Mouse (Mus musculus): ENCODE measurements around the gene Prkag3. TPM values are rescaled to one million over a fixed set of nuclear protein-coding genes. Genes with fewer than 3 reads are reported as not detected.
A peak's percentile ranks its signal among the peaks of the same experiment; 100 is the strongest.

Gene Prkag3
- polyA plus RNA-seq, 1 experiment from 2014 or later = 0.20 TPM

- Histone ChIP-seq H3K36me3 (replicated peaks) (no peaks in the 10 kb centered on the region), H3K9me3 (replicated peaks) (no peaks in the 10 kb centered on the region), H3K4me3 (replicated peaks) (peak overlapping the region; percentile 53), H3K27ac (replicated peaks) (0 out of 2 replicates have a peak overlapping the region, but pooled peaks have one; percentile 61), H3K27me3 (peaks cover 15% of the 10 kb centered on the region), H3K4me2 (peak overlapping the region; percentile 68), H3K4me1 (replicated peaks) (0 out of 2 replicates have a peak, but pooled peaks cover 3% of the 10 kb centered on the region), H3K9ac (no peak overlapping the region)
- WGBS (ENCODE audit: insufficient replicate concordance) = 27% methylated on average over 5 of the region's 5 CpGs
- ATAC-seq (ENCODE audit: insufficient read depth) = 0 out of 2 replicates have a peak, but pooled peaks have one; percentile 35
Observed at GRCm38 (mm10) chr1:74712461-74713098, 36.4 kb downstream of the Prkag3 start.

GRCm38 (mm10) chr1:74712046-74712445, 37.0 kb downstream of the Prkag3 start:
- Histone ChIP-seq H3K27ac (replicated peaks) (no peak overlapping the region), H3K9me3 (replicated peaks) (no peaks in the 10 kb centered on the region), H3K4me1 (replicated peaks) (0 out of 2 replicates have a peak, but pooled peaks cover 3% of the 10 kb centered on the region), H3K9ac (no peak overlapping the region), H3K4me2 (0 out of 2 replicates have a peak overlapping the region, but pooled peaks have one; percentile 68), H3K4me3 (replicated peaks) (no peak overlapping the region), H3K36me3 (replicated peaks) (no peaks in the 10 kb centered on the region), H3K27me3 (peaks cover 15% of the 10 kb centered on the region)
- 47% methylated on average over 4 of the region's 4 CpGs for WGBS (ENCODE audit: insufficient replicate concordance)
- ATAC-seq (ENCODE audit: insufficient read depth) = no peak

GRCm38 (mm10) chr1:74709566-74709965, 39.5 kb downstream of the Prkag3 start:
- Histone ChIP-seq H3K9ac (no peak overlapping the region), H3K4me2 (no peak overlapping the region), H3K27me3 (peaks cover 15% of the 10 kb centered on the region), H3K36me3 (replicated peaks) (no peaks in the 10 kb centered on the region), H3K4me3 (replicated peaks) (no peak overlapping the region), H3K9me3 (replicated peaks) (no peaks in the 10 kb centered on the region), H3K4me1 (replicated peaks) (0 out of 2 replicates have a peak, but pooled peaks cover 5% of the 10 kb centered on the region), H3K27ac (replicated peaks) (no peak overlapping the region)
- ATAC-seq (ENCODE audit: insufficient read depth) = no peak
- WGBS (ENCODE audit: insufficient replicate concordance) = 32% methylated on average over 6 of the region's 6 CpGs

GRCm38 (mm10) chr1:74705016-74705415, 44.0 kb downstream of the Prkag3 start:
- no peak for ATAC-seq (ENCODE audit: insufficient read depth)
- 0 out of 2 replicates have a peak, but pooled peaks cover 2% of the 10 kb centered on the region for H3K4me1 ChIP-seq (replicated peaks)
- H3K4me3 ChIP-seq (replicated peaks) = no peak overlapping the region
- WGBS (ENCODE audit: insufficient replicate concordance) = 65% methylated on average over 5 of the region's 5 CpGs
- no peaks in the 10 kb centered on the region for H3K9me3 ChIP-seq (replicated peaks)
- no peaks in the 10 kb centered on the region for H3K36me3 ChIP-seq (replicated peaks)
- H3K4me2 ChIP-seq = no peak overlapping the region
- no peak overlapping the region for H3K9ac ChIP-seq
- no peak overlapping the region for H3K27ac ChIP-seq (replicated peaks)
- no peaks in the 10 kb centered on the region for H3K27me3 ChIP-seq

- ATAC-seq (ENCODE audit: insufficient read depth) = no peak
- no peaks in the 10 kb centered on the region for H3K27me3 ChIP-seq
- H3K4me2 ChIP-seq = no peak overlapping the region
- no peak overlapping the region for H3K9ac ChIP-seq
- no peak overlapping the region for H3K4me3 ChIP-seq (replicated peaks)
- WGBS (ENCODE audit: insufficient replicate concordance) = 67% methylated on average over 3 of the region's 3 CpGs
- H3K9me3 ChIP-seq (replicated peaks) = no peaks in the 10 kb centered on the region
- H3K36me3 ChIP-seq (replicated peaks) = no peaks in the 10 kb centered on the region
- H3K4me1 ChIP-seq (replicated peaks) = 0 out of 2 replicates have a peak, but pooled peaks cover 3% of the 10 kb centered on the region
- H3K27ac ChIP-seq (replicated peaks) = no peak overlapping the region
Observed at GRCm38 (mm10) chr1:74704156-74704555, 44.9 kb downstream of the Prkag3 start.

GRCm38 (mm10) chr1:74702142-74702553, 46.9 kb downstream of the Prkag3 start:
- Histone ChIP-seq H3K9me3 (replicated peaks) (no peaks in the 10 kb centered on the region), H3K4me1 (replicated peaks) (0 out of 2 replicates have a peak, but pooled peaks cover 5% of the 10 kb centered on the region), H3K9ac (no peak overlapping the region), H3K36me3 (replicated peaks) (peaks cover 13% of the 10 kb centered on the region), H3K27ac (replicated peaks) (no peak overlapping the region), H3K4me2 (no peak overlapping the region), H3K27me3 (no peaks in the 10 kb centered on the region), H3K4me3 (replicated peaks) (no peak overlapping the region)
- no peak for ATAC-seq (ENCODE audit: insufficient read depth)
- 62% methylated on average over 6 of the region's 6 CpGs for WGBS (ENCODE audit: insufficient replicate concordance)

- H3K4me1 ChIP-seq (replicated peaks) = 0 out of 2 replicates have a peak, but pooled peaks cover 3% of the 10 kb centered on the region
- no peak overlapping the region for H3K9ac ChIP-seq
- H3K4me2 ChIP-seq = no peak overlapping the region
- H3K27me3 ChIP-seq = no peaks in the 10 kb centered on the region
- H3K36me3 ChIP-seq (replicated peaks) = peaks cover 31% of the 10 kb centered on the region
- H3K9me3 ChIP-seq (replicated peaks) = no peaks in the 10 kb centered on the region
- H3K4me3 ChIP-seq (replicated peaks) = no peak overlapping the region
- ATAC-seq (ENCODE audit: insufficient read depth) = peak; percentile 69
- 27% methylated on average over 1 of the region's 1 CpGs for WGBS (ENCODE audit: insufficient replicate concordance)
- H3K27ac ChIP-seq (replicated peaks) = no peak overlapping the region; the same call in 1 of the 2 replicates
Observed at GRCm38 (mm10) chr1:74698791-74699190, 50.2 kb downstream of the Prkag3 start.

- H3K4me2 ChIP-seq = no peak overlapping the region
- H3K36me3 ChIP-seq (replicated peaks) = peaks cover 34% of the 10 kb centered on the region
- ATAC-seq (ENCODE audit: insufficient read depth) = peak; percentile 57; the same call in 1 of the 2 replicates
- H3K9me3 ChIP-seq (replicated peaks) = no peaks in the 10 kb centered on the region
- WGBS (ENCODE audit: insufficient replicate concordance) = 86% methylated on average over 1 of the region's 1 CpGs
- no peak overlapping the region for H3K27ac ChIP-seq (replicated peaks)
- no peaks in the 10 kb centered on the region for H3K27me3 ChIP-seq
- H3K4me1 ChIP-seq (replicated peaks) = 0 out of 2 replicates have a peak, but pooled peaks cover 3% of the 10 kb centered on the region
- no peak overlapping the region for H3K9ac ChIP-seq
- no peak overlapping the region for H3K4me3 ChIP-seq (replicated peaks)
Observed at GRCm38 (mm10) chr1:74698353-74698752, 50.7 kb downstream of the Prkag3 start.

- WGBS (ENCODE audit: insufficient replicate concordance) = 77% methylated on average over 6 of the region's 6 CpGs
- Histone ChIP-seq H3K4me1 (replicated peaks) (0 out of 2 replicates have a peak, but pooled peaks cover 3% of the 10 kb centered on the region), H3K9me3 (replicated peaks) (no peaks in the 10 kb centered on the region), H3K36me3 (replicated peaks) (peaks cover 34% of the 10 kb centered on the region), H3K9ac (no peak overlapping the region), H3K27ac (replicated peaks) (no peak overlapping the region), H3K4me3 (replicated peaks) (no peak overlapping the region), H3K27me3 (no peaks in the 10 kb centered on the region), H3K4me2 (no peak overlapping the region)
- no peak for ATAC-seq (ENCODE audit: insufficient read depth)
Observed at GRCm38 (mm10) chr1:74697416-74697815, 51.6 kb downstream of the Prkag3 start.

- Histone ChIP-seq H3K4me3 (replicated peaks) (no peak overlapping the region), H3K36me3 (replicated peaks) (peaks cover 39% of the 10 kb centered on the region), H3K27me3 (no peaks in the 10 kb centered on the region), H3K9me3 (replicated peaks) (no peaks in the 10 kb centered on the region), H3K9ac (no peak overlapping the region), H3K4me1 (replicated peaks) (0 out of 2 replicates have a peak, but pooled peaks cover 3% of the 10 kb centered on the region), H3K27ac (replicated peaks) (no peak overlapping the region), H3K4me2 (no peak overlapping the region)
- ATAC-seq (ENCODE audit: insufficient read depth) = no peak
- WGBS (ENCODE audit: insufficient replicate concordance) = 80% methylated on average over 4 of the region's 4 CpGs
Observed at GRCm38 (mm10) chr1:74695836-74696235, 53.2 kb downstream of the Prkag3 start.

- H3K36me3 ChIP-seq (replicated peaks) = peaks cover 56% of the 10 kb centered on the region
- WGBS (ENCODE audit: insufficient replicate concordance) = 65% methylated on average over 8 of the region's 8 CpGs
- ATAC-seq (ENCODE audit: insufficient read depth) = no peak
Observed at GRCm38 (mm10) chr1:74693891-74694583, 55.0 kb downstream of the Prkag3 start.

More at GRCm38 (mm10) chr1:74693891-74694583, 55.0 kb downstream of the Prkag3 start:
- Histone ChIP-seq H3K4me1 (replicated peaks) (0 out of 2 replicates have a peak, but pooled peaks cover under 1% of the 10 kb centered on the region), H3K4me3 (replicated peaks) (no peak overlapping the region), H3K9ac (no peak overlapping the region), H3K9me3 (replicated peaks) (no peaks in the 10 kb centered on the region), H3K4me2 (no peak overlapping the region), H3K27me3 (no peaks in the 10 kb centered on the region), H3K27ac (replicated peaks) (no peak overlapping the region)
